Comparison of ENCODE assay signal across 8 mouse cellular contexts in genomic region chr12:26277002-26277669, GRCm38 (mm10).
DNase-seq lines count a peak whose midpoint lies in the region; ATAC-seq and TF ChIP-seq lines count a peak whose summit lies in the region.
"Had no signal": no experiment of that assay in that cellular context is flagged by ENCODE, and none has a peak within 500 bp of the region (broad histone marks: within the 10 kb centered on the region; RNA-seq: fewer than 3 reads in every experiment).

No protein-coding gene starts in this region.

- 0 out of 2 replicates have a peak, but pooled peaks have one; percentile 45 for ATAC-seq in lung, embryonic 16.5 days (ENCODE audit: low read depth)

- H3K36me3 ChIP-seq in ES-E14 (ENCODE audit: control insufficient read depth, insufficient read depth, low read length, poor library complexity, severe bottlenecking), result no peaks in the 10 kb centered on the region
- H3K36me3 ChIP-seq in lung, embryonic 16.5 days (ENCODE audit: control insufficient read depth, insufficient read depth, low read length), result no peaks in the 10 kb centered on the region
- H3K36me3 ChIP-seq: liver, embryonic 13.5 days had no signal

- no peak overlapping the region for H3K27ac ChIP-seq in ES-E14 (ENCODE audit: insufficient read depth, low read depth, low read length, poor library complexity, severe bottlenecking)
- H3K27ac ChIP-seq in layer of hippocampus, adult 2 months, result no peak overlapping the region
- H3K27ac ChIP-seq in lung, embryonic 16.5 days (ENCODE audit: low read length), result no peak overlapping the region
- H3K27ac ChIP-seq: liver, embryonic 13.5 days had no signal

- 45% methylated on average over 7 of the region's 7 CpGs for WGBS in lung, embryonic 16.5 days

- H3K4me2 ChIP-seq in lung, embryonic 16.5 days (ENCODE audit: low read depth, low read length), result no peak overlapping the region
- H3K4me2 ChIP-seq: liver, embryonic 13.5 days had no signal

- H3K9ac ChIP-seq in ES-E14 (ENCODE audit: insufficient read depth, low read depth, low read length, poor library complexity, severe bottlenecking), result no peak overlapping the region
- no peak overlapping the region for H3K9ac ChIP-seq in lung, embryonic 16.5 days (ENCODE audit: low read length)
- H3K9ac ChIP-seq: liver, embryonic 13.5 days had no signal

- DNase-seq in ES-E14 (ENCODE audit: low read depth, low spot score), result peak; percentile 35
- peak; percentile 7 to 28 for DNase-seq in adrenal gland, adult 18-20 months (ENCODE audit: low spot score in 2 of 2)
- peak; percentile 83 for DNase-seq in embryo, embryonic 10.5 days (ENCODE audit: low spot score)
- peak; percentile 10 to 15 for DNase-seq in heart, adult 9 months (ENCODE audit: low spot score in 2 of 2)
- DNase-seq in layer of hippocampus, adult 2 months (ENCODE audit: low spot score in 2 of 2), result peak; percentile 58 to 74
- peak; percentile 86 to 89 for DNase-seq in right cerebral cortex, postnatal 10 days (ENCODE audit: low spot score in 2 of 2)
- DNase-seq: liver, embryonic 13.5 days had no signal

- no peak overlapping the region for H3K4me3 ChIP-seq in ES-E14 (ENCODE audit: insufficient read depth in 1 of 2, low read depth in 1 of 2, low read length in 2 of 2, poor library complexity in 1 of 2, severe bottlenecking in 1 of 2)
- H3K4me3 ChIP-seq in layer of hippocampus, adult 2 months, result no peak overlapping the region
- H3K4me3 ChIP-seq in lung, embryonic 16.5 days (ENCODE audit: low read length), result no peak overlapping the region
- H3K4me3 ChIP-seq: liver, embryonic 13.5 days had no signal

- in situ Hi-C loops in ES-E14 (cut with MboI; ENCODE audit: low sequenced_read_pairs in 2 of 2, unreplicated experiment in 2 of 2), result loop anchor here in 1 of 2 experiments (25.0 kb wide), 1 partner anchor 1190 kb away; the partner anchor contains the start of gene Id2

- H3K9me3 ChIP-seq in ES-E14 (ENCODE audit: control insufficient read depth, insufficient read depth, low read depth, low read length), result no peaks in the 10 kb centered on the region
- H3K9me3 ChIP-seq in lung, embryonic 16.5 days (ENCODE audit: control insufficient read depth, low read length), result no peaks in the 10 kb centered on the region
- H3K9me3 ChIP-seq: liver, embryonic 13.5 days had no signal

- H3K4me1 ChIP-seq in ES-E14 (ENCODE audit: control insufficient read depth in 2 of 2, insufficient read depth in 2 of 2, low read length in 2 of 2, poor library complexity in 1 of 2), result 0 out of 4 replicates have a peak, but pooled peaks cover 0 to 1% of the 10 kb centered on the region in 2 experiments
- H3K4me1 ChIP-seq in lung, embryonic 16.5 days (replicated peaks; ENCODE audit: control insufficient read depth, insufficient read depth, low read length), result no peaks in the 10 kb centered on the region
- H3K4me1 ChIP-seq: liver, embryonic 13.5 days had no signal

- peak; percentile 90 for TF ChIP-seq CTCF in layer of hippocampus, adult 2 months (conservative IDR thresholded peaks at IDR 0.05)

- H3K27me3 ChIP-seq in lung, embryonic 16.5 days (ENCODE audit: control insufficient read depth, insufficient read depth, low read depth, low read length), result no peaks in the 10 kb centered on the region
- H3K27me3 ChIP-seq: liver, embryonic 13.5 days had no signal

TF ChIP-seq in ES-E14, 5 proteins besides CTCF, POLR2A, EP300 and RAD21:
- TF ChIP-seq ZNF384 (IDR thresholded peaks at IDR 0.05; ENCODE audit: low read depth, low read length), result no peak
- TF ChIP-seq ZC3H11A (IDR thresholded peaks at IDR 0.05; ENCODE audit: borderline replicate concordance, low read depth, low read length), result 0 out of 2 replicates have a peak, but pooled peaks have one; percentile 10
- no peak for TF ChIP-seq MAFK (IDR thresholded peaks at IDR 0.05; ENCODE audit: insufficient read depth, low read depth, low read length)
- no peak for TF ChIP-seq CHD2 (IDR thresholded peaks at IDR 0.05; ENCODE audit: low read depth, low read length)
- TF ChIP-seq HCFC1 (IDR thresholded peaks at IDR 0.05; ENCODE audit: borderline replicate concordance, insufficient read depth, low read length), result no peak

Comparison
In these comparisons a context has a peak if more than half of its experiments do, and no peak if none do; other contexts are left out.
1. DNase-seq: peak in every context shown above with its lines; median percentile 88 in right cerebral cortex, postnatal 10 days; 83 in embryo, embryonic 10.5 days; 66 in layer of hippocampus, adult 2 months; 35 in ES-E14; 18 in adrenal gland, adult 18-20 months; 12 in heart, adult 9 months.